Mouse (Mus musculus) forebrain, embryonic 11.5 days (tissue): ENCODE results near the gene Tfap2c. TPM values are rescaled to one million over a fixed set of nuclear protein-coding genes. Genes with fewer than 3 reads are reported as not detected.

Experiments used
- ATAC-seq: fragments of 200-750 bp; cut with Nextera tagmentation; replicated peaks from 2 replicates; pipeline ENCODE4 v1.8.0; 2017; ENCODE audit warnings: moderate TSS enrichment; ENCODE audit not compliant: low FRiP score
- DNase-seq: peaks from one replicate; pipeline ENCODE4 v3.0.0-alpha.2; 2017; ENCODE audit warnings: low spot score
- H3K27ac ChIP-seq: fragments of 300-500 bp; sonication (generic); 2 replicates; pipeline ENCODE4 v1.5.1; 2014; ENCODE audit warnings: low read depth, low read length
- H3K27me3 ChIP-seq: fragments of 300-500 bp; sonication (generic); 2 replicates; pipeline ENCODE4 v1.6.1; 2014; ENCODE audit warnings: mild to moderate bottlenecking, low read length, mixed read lengths; ENCODE audit not compliant: control insufficient read depth, insufficient read depth
- H3K36me3 ChIP-seq: fragments of 300-500 bp; sonication (generic); 2 replicates; pipeline ENCODE4 v1.6.1; 2014; ENCODE audit warnings: mild to moderate bottlenecking, low read length, moderate library complexity, mixed read lengths; ENCODE audit not compliant: control insufficient read depth, insufficient read depth
- H3K4me1 ChIP-seq: fragments of 300-500 bp; sonication (generic); replicated peaks from 2 replicates; pipeline ENCODE4 v1.6.1; 2014; ENCODE audit warnings: low read length, mixed read lengths; ENCODE audit not compliant: control insufficient read depth, insufficient read depth
- H3K4me2 ChIP-seq: fragments of 300-500 bp; sonication (generic); 2 replicates; pipeline ENCODE4 v1.6.1; 2014; ENCODE audit warnings: low read depth, mild to moderate bottlenecking, low read length, moderate library complexity, mixed read lengths; ENCODE audit not compliant: severe bottlenecking
- H3K4me3 ChIP-seq: fragments of 300-500 bp; sonication (generic); 2 replicates; pipeline ENCODE4 v1.5.1; 2014; ENCODE audit warnings: low read depth, low read length
- H3K9ac ChIP-seq: fragments of 300-500 bp; sonication (generic); 2 replicates; pipeline ENCODE4 v1.6.1; 2014; ENCODE audit warnings: low read length
- H3K9me3 ChIP-seq: fragments of 300-500 bp; sonication (generic); 2 replicates; pipeline ENCODE4 v1.6.1; 2016; ENCODE audit warnings: low read length, mixed read lengths; ENCODE audit not compliant: control insufficient read depth
- WGBS: fragments of 180-500 bp; shearing (Covaris S2); extraction: QIAGEN DNeasy Blood & Tissue Kit; methylation state at CpG from one replicate; pipeline ENCODE4 v1.1.7; 2014; 5-methylcytosine and 5-hydroxymethylcytosine counted together
- polyA plus RNA-seq: library from polyadenylated mRNA; unstranded; fragments of >200 nt; fragmentation: Nextera tagmentation; extraction: Ambion mirVana; gene quantifications from 2 replicates; pipeline ENCODE4 v1.2.1, GENCODE M21; 2014

Gene Tfap2c
- 45.1 and 46.5 TPM in 2 replicates for polyA plus RNA-seq

DNA sequence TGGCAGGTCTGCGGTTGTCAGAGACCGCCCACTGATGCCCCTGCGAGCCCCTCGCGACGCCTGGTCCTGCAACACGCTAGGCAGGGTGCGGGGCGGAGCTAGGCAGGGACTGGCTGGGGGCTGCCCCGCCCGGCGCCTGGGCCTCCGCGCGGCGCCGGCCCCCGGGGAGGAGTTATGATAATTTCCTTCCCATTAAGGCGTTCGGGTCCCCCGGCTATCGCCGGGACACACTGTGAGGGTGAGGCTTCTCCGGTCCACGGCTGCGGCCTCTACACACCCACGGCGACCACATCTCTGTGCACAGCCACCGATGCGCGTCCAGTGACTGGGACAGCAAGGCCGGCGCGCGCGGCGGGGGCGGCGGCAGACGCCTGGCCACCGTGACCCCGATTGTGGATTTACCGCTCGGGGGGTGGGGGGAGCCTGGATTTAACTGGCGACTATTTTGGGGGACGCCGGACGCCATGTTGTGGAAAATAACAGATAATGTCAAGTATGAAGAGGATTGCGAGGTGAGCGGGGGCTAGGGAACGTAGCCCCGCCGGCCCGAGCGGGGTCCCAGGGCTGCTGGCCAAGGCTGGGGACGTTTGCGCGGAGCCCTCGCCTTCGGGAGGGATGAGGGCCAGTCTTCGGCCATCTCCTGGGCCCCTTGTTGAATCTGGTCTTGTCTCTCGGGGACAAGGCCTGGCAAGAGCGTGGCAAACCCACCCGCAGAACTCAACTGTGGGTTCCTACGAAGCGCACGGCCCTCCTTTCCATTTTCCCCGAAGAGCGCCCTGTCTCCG is at the start of gene Tfap2c:
TSS of gene Tfap2c (plus strand) at position 223 of the 785 bp plus-strand sequence.
- Histone ChIP-seq H3K27ac (peak within 1 kb of the TSS; percentile 31; the same call in 1 of the 2 replicates), H3K4me3 (peak within 1 kb of the TSS; percentile 56), H3K9me3 (no peaks in the 10 kb centered on the region), H3K36me3 (no peaks in the 10 kb centered on the region), H3K4me1 (peaks cover 39% of the 10 kb centered on the region), H3K27me3 (peaks cover 85% of the 10 kb centered on the region), H3K9ac (peak within 1 kb of the TSS; percentile 77), H3K4me2 (peak within 1 kb of the TSS; percentile 79)
- ATAC-seq (peak; percentile 77), DNase-seq (peak; percentile 88)
- WGBS, result under 1% methylated on average over 70 of the region's 70 CpGs

DNA sequence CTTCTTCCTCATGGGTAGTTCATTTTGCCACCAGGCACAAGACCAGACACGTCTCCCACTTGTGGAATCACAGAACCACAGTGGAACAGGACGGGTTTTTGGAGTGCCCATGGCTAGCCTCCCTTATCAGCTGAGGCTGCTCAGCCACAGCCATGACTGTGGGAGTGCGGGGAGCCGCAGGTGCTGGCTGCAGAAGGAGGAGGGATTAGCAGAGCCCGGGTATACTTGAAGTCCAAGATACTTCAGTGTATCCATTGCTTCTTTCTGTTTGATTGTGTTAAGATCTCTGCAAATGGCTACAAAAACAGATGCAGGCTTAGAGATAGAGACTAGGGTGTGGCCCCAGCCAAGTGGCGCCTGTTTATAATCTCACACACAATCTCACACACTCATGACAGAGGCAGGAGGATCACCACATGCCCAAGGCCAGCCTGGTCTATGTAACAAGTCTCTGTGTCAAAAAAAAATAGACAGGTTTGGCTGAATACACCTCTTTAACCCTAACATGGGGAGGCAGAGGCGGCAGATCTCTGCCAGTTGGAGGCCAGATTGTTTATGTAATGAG is 48.6 kb upstream of the Tfap2c start:
- WGBS, result 57% methylated on average over 7 of the region's 7 CpGs

DNA sequence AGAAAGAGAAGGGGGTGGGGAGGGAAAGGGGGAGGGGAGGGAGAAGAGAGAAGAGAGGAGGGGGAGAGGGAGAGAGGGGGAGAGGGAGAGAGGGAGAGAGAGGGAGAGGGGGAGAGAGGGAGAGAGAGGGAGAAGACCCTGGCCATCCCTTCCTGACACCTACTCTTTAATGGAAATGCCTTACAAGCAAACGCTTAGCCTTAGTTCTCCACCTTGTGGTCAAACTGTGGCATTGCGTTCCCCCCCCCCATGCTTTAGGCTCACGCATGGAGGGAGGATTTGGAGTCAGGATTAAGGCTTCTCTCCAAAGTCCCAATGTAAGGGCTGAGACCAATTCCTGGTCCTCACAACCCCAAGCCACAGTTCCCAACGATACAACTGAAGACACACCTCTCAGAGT is 48.1 kb upstream of the Tfap2c start:
- H3K27ac ChIP-seq, result no peak overlapping the region
- no peak overlapping the region for H3K9ac ChIP-seq
- H3K9me3 ChIP-seq, result no peaks in the 10 kb centered on the region
- H3K27me3 ChIP-seq, result no peaks in the 10 kb centered on the region
- no peaks in the 10 kb centered on the region for H3K36me3 ChIP-seq
- ATAC-seq (no peak), DNase-seq (peak; percentile 84)
- H3K4me3 ChIP-seq, result no peak overlapping the region
- H3K4me1 ChIP-seq, result no peaks in the 10 kb centered on the region
- WGBS, result 3% methylated on average over 4 of the region's 4 CpGs
- H3K4me2 ChIP-seq, result no peak overlapping the region

More for the DNA sequence above, 48.6 kb upstream of the Tfap2c start:
- DNase-seq, result no peak
- Histone ChIP-seq H3K4me3 (no peak overlapping the region), H3K36me3 (no peaks in the 10 kb centered on the region), H3K27ac (no peak overlapping the region), H3K9me3 (no peaks in the 10 kb centered on the region), H3K4me2 (no peak overlapping the region), H3K27me3 (no peaks in the 10 kb centered on the region), H3K4me1 (no peaks in the 10 kb centered on the region), H3K9ac (no peak overlapping the region)
- ATAC-seq, result no peak

DNA sequence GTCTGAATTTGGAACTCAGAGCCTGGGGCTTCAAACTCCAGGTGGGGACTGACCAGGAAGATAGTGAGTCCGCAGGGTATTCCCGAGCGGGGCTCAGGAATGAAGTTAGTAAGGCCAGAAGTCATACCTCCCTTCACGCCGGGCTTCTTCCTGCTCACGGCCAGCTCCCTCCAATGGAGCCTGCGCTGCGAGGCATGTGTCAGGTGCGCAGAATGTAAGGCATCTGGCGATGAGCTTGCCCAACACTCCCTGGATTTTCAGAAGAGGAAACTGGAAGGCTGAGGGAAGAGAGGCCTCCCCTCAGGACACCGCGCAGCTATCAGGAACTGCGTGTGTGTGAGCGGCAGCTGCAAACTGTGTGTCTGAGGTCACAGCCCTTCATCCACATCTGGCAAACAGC is 47.2 kb upstream of the Tfap2c start:
- H3K9me3 ChIP-seq, result no peaks in the 10 kb centered on the region
- no peak overlapping the region for H3K9ac ChIP-seq
- no peaks in the 10 kb centered on the region for H3K4me1 ChIP-seq
- DNase-seq (no peak), ATAC-seq (no peak)
- no peak overlapping the region for H3K27ac ChIP-seq
- no peak overlapping the region for H3K4me3 ChIP-seq
- no peaks in the 10 kb centered on the region for H3K36me3 ChIP-seq
- no peak overlapping the region for H3K4me2 ChIP-seq
- H3K27me3 ChIP-seq, result no peaks in the 10 kb centered on the region
- 82% methylated on average over 14 of the region's 14 CpGs for WGBS

DNA sequence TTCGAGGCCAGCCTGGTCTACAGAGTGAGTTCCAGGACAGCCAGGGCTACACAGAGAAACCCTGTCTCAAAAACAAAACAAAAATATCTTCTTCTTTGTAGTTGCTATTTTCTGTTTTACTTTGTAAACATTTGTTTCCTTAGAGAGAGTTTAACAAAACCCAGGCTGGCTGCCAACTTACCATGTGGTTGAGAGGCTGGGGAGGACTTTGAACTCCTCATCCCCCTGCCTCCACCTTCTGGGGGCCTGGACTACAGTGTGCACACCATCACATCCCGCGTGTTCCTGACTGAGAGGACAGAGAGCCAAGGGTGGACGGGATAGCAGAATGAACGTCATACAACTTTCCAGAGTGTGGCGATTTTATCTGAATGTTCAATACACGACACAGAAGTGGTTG is 43.3 kb upstream of the Tfap2c start:
- no peak for ATAC-seq
- H3K4me3 ChIP-seq, result no peak overlapping the region
- H3K27ac ChIP-seq, result no peak overlapping the region
- WGBS, result 91% methylated on average over 7 of the region's 7 CpGs
- H3K9ac ChIP-seq, result no peak overlapping the region
- no peak overlapping the region for H3K4me2 ChIP-seq
- H3K27me3 ChIP-seq, result no peaks in the 10 kb centered on the region
- DNase-seq, result no peak
- no peaks in the 10 kb centered on the region for H3K36me3 ChIP-seq
- H3K9me3 ChIP-seq, result no peaks in the 10 kb centered on the region
- no peaks in the 10 kb centered on the region for H3K4me1 ChIP-seq

DNA sequence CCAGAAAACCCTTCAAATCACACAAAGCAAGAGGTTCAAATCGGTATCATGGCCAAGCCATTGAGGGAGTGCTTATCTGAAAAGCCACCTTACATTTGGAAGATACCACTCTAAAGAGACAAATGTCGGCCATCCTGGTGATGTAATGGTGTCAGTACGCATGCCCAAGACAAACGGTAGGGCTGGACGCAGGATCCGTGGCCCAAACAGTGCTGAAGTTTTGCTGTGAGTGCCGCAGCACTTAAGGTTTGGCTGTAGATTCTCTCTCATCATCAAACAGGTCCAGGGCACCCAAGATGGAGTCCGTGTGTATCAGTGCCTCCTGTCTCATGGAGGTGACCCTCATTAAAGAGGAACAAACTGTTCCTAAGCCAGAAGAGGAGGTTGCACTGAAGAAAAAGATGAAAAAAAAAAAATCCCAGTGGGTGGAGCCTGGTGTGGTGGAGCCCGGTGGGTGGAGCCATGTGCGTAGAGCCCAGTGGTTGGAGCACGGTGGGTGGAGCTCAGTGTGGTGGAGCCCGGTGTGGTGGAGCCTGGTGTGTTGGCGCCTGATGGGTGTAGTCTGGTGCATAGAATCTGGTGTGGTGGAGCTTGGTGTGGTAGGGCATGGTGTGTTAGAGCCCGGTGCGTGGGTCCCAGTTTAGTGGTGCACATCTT is 39.2 kb upstream of the Tfap2c start:
- Histone ChIP-seq H3K4me3 (no peak overlapping the region), H3K27ac (no peak overlapping the region), H3K36me3 (no peaks in the 10 kb centered on the region), H3K9me3 (no peaks in the 10 kb centered on the region), H3K27me3 (no peaks in the 10 kb centered on the region), H3K9ac (no peak overlapping the region), H3K4me2 (no peak overlapping the region), H3K4me1 (no peaks in the 10 kb centered on the region)
- no peak for DNase-seq
- WGBS, result 89% methylated on average over 15 of the region's 15 CpGs
- no peak for ATAC-seq

DNA sequence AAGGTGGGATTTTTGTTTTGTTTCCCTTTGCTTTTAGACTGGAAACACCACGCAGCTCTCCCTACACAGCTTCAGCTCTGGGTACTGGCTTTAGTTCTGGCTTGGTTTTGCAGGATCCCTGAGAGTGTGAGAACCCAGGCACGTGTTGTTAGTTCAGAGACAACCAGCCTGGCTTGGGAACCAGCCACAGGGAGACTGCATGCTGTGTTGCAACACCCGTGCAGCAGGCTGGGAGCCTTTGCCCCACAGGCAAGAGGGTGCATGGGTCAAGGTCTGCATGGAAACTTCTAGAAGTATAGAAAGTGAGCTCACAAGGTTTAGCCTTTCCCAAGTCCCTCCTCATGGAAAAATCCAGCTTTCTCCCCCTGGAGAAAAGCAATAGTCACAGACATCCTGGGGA is 38.5 kb upstream of the Tfap2c start:
- Histone ChIP-seq H3K9me3 (no peaks in the 10 kb centered on the region), H3K4me3 (no peak overlapping the region), H3K9ac (no peak overlapping the region), H3K27me3 (no peaks in the 10 kb centered on the region), H3K27ac (no peak overlapping the region), H3K36me3 (no peaks in the 10 kb centered on the region), H3K4me2 (no peak overlapping the region), H3K4me1 (no peaks in the 10 kb centered on the region)
- 66% methylated on average over 3 of the region's 3 CpGs for WGBS
- DNase-seq (no peak), ATAC-seq (no peak)

DNA sequence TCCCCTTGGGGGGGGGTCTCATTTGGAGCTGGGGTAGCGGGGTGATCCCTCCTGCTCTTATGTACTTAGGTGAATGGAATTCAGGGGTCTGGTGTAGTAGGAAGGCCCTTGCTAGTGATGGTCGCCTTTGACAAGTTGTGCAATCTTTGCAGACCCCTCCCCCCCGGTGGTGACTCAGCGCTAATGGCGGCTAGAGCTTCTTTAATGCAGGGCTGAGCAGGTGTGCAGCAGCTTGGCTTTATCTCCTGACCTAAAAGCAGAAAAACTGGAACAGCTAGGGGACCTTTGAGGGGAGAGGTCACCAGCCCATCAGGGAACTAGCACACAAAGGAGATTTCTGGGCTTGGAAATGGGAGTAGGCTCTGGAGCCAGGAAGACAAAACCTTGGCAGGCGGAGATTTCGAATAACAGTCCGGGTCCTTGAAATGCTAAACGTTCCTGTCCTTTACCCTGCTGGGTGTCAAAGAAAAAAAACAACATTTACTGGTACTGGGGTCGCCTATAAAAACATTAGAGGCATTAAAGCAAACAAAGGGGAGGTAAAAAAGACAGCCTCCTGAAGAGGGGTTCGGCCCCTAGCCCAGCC is 32.9 kb upstream of the Tfap2c start:
- no peak for DNase-seq
- no peak overlapping the region for H3K4me3 ChIP-seq
- H3K27me3 ChIP-seq, result no peaks in the 10 kb centered on the region
- H3K36me3 ChIP-seq, result no peaks in the 10 kb centered on the region
- H3K4me1 ChIP-seq, result no peaks in the 10 kb centered on the region
- H3K9me3 ChIP-seq, result no peaks in the 10 kb centered on the region; the same call in 1 of the 2 replicates
- ATAC-seq, result no peak
- H3K9ac ChIP-seq, result no peak overlapping the region
- no peak overlapping the region for H3K27ac ChIP-seq
- 33% methylated on average over 11 of the region's 11 CpGs for WGBS
- no peak overlapping the region for H3K4me2 ChIP-seq
